Mouse (Mus musculus) urinary bladder, adult 2 months (tissue): ENCODE measurements at regions not wholly inside any gene's neighbourhood (a gene's known extent, or its start where the extent isn't known, plus 50 kb on each side); places are given as distances from the start of the nearest gene placed in this dataset.
A peak's percentile ranks its signal among the peaks of the same experiment; 100 is the strongest.

Experiments used
- DNase-seq: peaks from one replicate; pipeline ENCODE4 v3.0.0; 2022; ENCODE audit warnings: low spot score

DNA sequence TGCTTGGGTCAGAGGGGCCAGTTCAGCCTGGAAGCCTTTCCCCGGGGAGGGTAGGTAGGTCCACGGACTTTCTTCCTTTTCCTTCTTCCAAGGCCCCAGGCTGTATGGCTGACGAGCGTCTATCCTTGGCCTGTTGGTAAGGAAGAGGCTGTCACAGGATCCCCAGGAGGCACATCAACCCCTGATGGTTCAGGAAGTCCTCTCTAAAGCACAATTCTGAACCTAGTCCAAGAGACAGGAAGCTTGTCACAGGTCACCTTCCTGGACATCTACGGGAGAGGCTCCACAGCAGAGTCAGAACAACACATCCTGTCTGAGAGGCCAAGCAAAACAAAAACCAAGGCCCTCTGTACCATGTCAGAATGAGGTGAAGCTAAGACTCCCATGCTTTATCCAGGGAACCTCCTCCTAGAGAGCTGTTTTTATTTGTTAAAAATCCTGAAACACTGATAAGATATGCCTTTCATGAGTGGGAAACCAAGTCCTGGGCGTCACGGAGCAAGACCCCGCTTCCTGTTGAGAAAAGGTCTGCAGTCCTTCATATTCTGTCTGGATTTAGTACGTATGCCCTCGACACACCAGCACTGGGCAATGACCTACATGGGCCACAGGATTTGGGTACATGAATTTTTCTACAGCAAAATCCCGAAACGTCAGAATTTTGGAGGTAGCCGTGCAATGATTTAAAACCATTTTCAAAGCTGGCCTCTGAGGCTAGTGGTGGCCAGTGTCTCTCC, 52.0 kb upstream of the Snrk start:
- no peak for DNase-seq

- DNase-seq: peak; percentile 7
These were observed 59.1 kb upstream of the Pomgnt2 start for GRCm38 (mm10) chr9:122055820-122056550.

DNA sequence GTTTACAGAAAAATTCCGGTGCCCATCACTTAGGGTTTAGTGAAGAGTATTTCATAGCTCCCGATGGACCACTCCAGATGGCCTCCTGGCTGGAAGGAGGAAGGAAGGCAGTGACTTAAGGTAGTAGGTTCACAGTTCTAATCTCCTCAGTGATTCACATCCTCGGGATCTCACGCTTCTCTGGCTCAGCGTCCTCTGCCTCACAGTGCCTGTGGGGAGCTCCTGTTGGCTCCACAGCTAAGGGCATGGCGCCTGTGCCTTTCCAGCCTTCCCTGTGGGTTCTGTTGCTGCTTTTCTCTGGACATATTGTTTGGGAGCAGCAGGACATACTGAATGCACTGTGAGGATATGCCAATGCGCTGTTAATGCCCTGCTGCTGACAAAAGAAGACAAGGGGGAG, 54.8 kb upstream of the Pomgnt2 start:
- no peak for DNase-seq

GRCm38 (mm10) chr9:122051096-122051495, 54.2 kb upstream of the Pomgnt2 start:
- no peak for DNase-seq

DNA sequence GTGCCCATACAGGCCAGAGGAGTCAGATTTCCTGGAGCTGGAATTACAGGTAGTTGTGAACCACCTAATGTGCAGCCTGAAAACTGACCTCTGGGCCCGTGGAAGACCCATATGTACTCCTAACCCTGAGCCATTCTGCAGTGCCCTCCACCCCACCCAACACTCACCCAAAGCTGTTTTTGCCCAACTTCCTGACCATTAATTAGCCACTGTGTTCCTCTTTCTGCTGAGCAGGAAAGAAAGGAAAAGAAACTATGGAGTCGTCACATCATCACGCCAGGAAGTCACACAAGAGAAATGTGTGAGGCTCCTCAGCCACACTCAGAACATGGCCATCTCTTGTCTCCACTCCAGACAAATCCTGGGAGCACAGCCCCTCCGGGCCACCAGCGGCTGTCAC, 52.1 kb upstream of the Pomgnt2 start:
- no peak for DNase-seq

- no peak for DNase-seq
These were observed 51.2 kb upstream of the Pomgnt2 start for GRCm38 (mm10) chr9:122047962-122048625.
